Mouse (Mus musculus) layer of hippocampus, postnatal 36 days (tissue): ENCODE results near the gene Camta1. TPM values are rescaled to one million over a fixed set of nuclear protein-coding genes. Genes with fewer than 3 reads are reported as not detected.
A peak's percentile ranks its signal among the peaks of the same experiment; 100 is the strongest.

Experiments used
- DNase-seq, 2 experiments: peaks; one replicate each; pipeline ENCODE4 v3.0.0; 2022
- total RNA-seq, 2 experiments: library from RNA; stranded (reverse); gene quantifications; 2 replicates each; pipeline ENCODE4 v1.2.3; 2021

Gene Camta1
- total RNA-seq, 2 experiments from 2014 or later, result 279 to 294 TPM

- DNase-seq, result peak in 1 of 2 experiments; percentile 10
Measured at GRCm38 (mm10) chr4:151860441-151861331, 990 bp downstream of the Camta1 start.

GRCm38 (mm10) chr4:151859275-151859674 lies 2.4 kb downstream of the Camta1 start:
- DNase-seq, result no peak

GRCm38 (mm10) chr4:151853949-151854348 lies 7.7 kb downstream of the Camta1 start:
- no peak for DNase-seq

- DNase-seq, result no peak
Measured at GRCm38 (mm10) chr4:151851179-151851578, 10.5 kb downstream of the Camta1 start.

GRCm38 (mm10) chr4:151842591-151842990 lies 19.1 kb downstream of the Camta1 start:
- no peak for DNase-seq

- no peak for DNase-seq
Measured at GRCm38 (mm10) chr4:151838518-151838917, 23.2 kb downstream of the Camta1 start.

- no peak for DNase-seq
Measured at GRCm38 (mm10) chr4:151835860-151836259, 25.8 kb downstream of the Camta1 start.

GRCm38 (mm10) chr4:151834536-151834935 lies 27.1 kb downstream of the Camta1 start:
- DNase-seq, result no peak

- DNase-seq, result peak; percentile 12 to 18
Measured at GRCm38 (mm10) chr4:151833940-151834449, 27.7 kb downstream of the Camta1 start.

GRCm38 (mm10) chr4:151827840-151828239 lies 33.8 kb downstream of the Camta1 start:
- DNase-seq, result no peak

- DNase-seq, result no peak
Measured at GRCm38 (mm10) chr4:151827356-151827755, 34.3 kb downstream of the Camta1 start.

- DNase-seq, result no peak
Measured at GRCm38 (mm10) chr4:151823963-151824362, 37.7 kb downstream of the Camta1 start.

GRCm38 (mm10) chr4:151822986-151823385 lies 38.7 kb downstream of the Camta1 start:
- no peak for DNase-seq

- DNase-seq, result no peak
Measured at GRCm38 (mm10) chr4:151817981-151818766, 43.5 kb downstream of the Camta1 start.

GRCm38 (mm10) chr4:151813711-151814110 lies 48.0 kb downstream of the Camta1 start:
- DNase-seq, result no peak

GRCm38 (mm10) chr4:151805685-151806084 lies 56.0 kb downstream of the Camta1 start:
- DNase-seq, result no peak

GRCm38 (mm10) chr4:151805046-151805445 lies 56.6 kb downstream of the Camta1 start:
- no peak for DNase-seq

- DNase-seq, result no peak
Measured at GRCm38 (mm10) chr4:151804208-151804607, 57.5 kb downstream of the Camta1 start.

- no peak for DNase-seq
Measured at GRCm38 (mm10) chr4:151798630-151799029, 63.0 kb downstream of the Camta1 start.

GRCm38 (mm10) chr4:151793694-151794093 lies 68.0 kb downstream of the Camta1 start:
- no peak for DNase-seq

GRCm38 (mm10) chr4:151786946-151787705 lies 74.5 kb downstream of the Camta1 start:
- no peak for DNase-seq

GRCm38 (mm10) chr4:151780511-151780910 lies 81.2 kb downstream of the Camta1 start:
- DNase-seq, result no peak
